Mouse (Mus musculus) heart, embryonic 14.5 days (tissue): ENCODE measurements around the gene Tnp1. TPM values are rescaled to one million over a fixed set of nuclear protein-coding genes. Genes with fewer than 3 reads are reported as not detected.

ENCODE experiments used
- ATAC-seq: fragments of 200-750 bp; cut with Nextera tagmentation; 2 replicates; pipeline ENCODE4 v1.8.0; 2017; ENCODE audit warnings: low read depth, moderate TSS enrichment; ENCODE audit not compliant: insufficient number of reproducible peaks, insufficient read depth, low FRiP score
- H3K27ac ChIP-seq, 2 experiments: fragments of 200-500 bp in 1 of 2; fragments of 300-500 bp in 1 of 2; sonication (generic) in 1 of 2; replicated peaks in 1 of 2; 2 replicates each; pipeline ENCODE4 v1.5.1; 2012 to 2014; ENCODE audit warnings: low read depth in 2 of 2, low read length in 2 of 2, control low read depth in 1 of 2, mild to moderate bottlenecking in 1 of 2, mixed read lengths in 1 of 2; ENCODE audit not compliant: control insufficient read depth in 1 of 2, insufficient read depth in 1 of 2
- H3K27me3 ChIP-seq: fragments of 300-500 bp; sonication (generic); 2 replicates; pipeline ENCODE4 v1.6.1; 2014; ENCODE audit warnings: mild to moderate bottlenecking, low read length, control low read depth; ENCODE audit not compliant: control insufficient read depth, insufficient read depth
- H3K36me3 ChIP-seq: fragments of 300-500 bp; sonication (generic); 2 replicates; pipeline ENCODE4 v1.6.1; 2014; ENCODE audit warnings: mild to moderate bottlenecking, control low read depth, low read length, mixed read lengths; ENCODE audit not compliant: control insufficient read depth, insufficient read depth
- H3K4me1 ChIP-seq, 2 experiments: fragments of 200-500 bp in 1 of 2; fragments of 300-500 bp in 1 of 2; sonication (generic) in 1 of 2; 2 replicates each; pipeline ENCODE4 v1.6.1; 2012 to 2014; ENCODE audit warnings: low read length in 2 of 2, control low read depth in 1 of 2, mixed read lengths in 1 of 2; ENCODE audit not compliant: control insufficient read depth in 2 of 2, insufficient read depth in 2 of 2
- H3K4me2 ChIP-seq: fragments of 300-500 bp; sonication (generic); 2 replicates; pipeline ENCODE4 v1.6.1; 2014; ENCODE audit warnings: mild to moderate bottlenecking, low read length
- H3K4me3 ChIP-seq, 2 experiments: fragments of 200-500 bp in 1 of 2; fragments of 300-500 bp in 1 of 2; sonication (generic) in 1 of 2; 2 replicates each; pipeline ENCODE4 v1.5.1; 2012 to 2014; ENCODE audit warnings: low read length in 2 of 2, mild to moderate bottlenecking in 2 of 2, control low read depth in 1 of 2, low read depth in 1 of 2, moderate library complexity in 1 of 2; ENCODE audit not compliant: control insufficient read depth in 1 of 2, insufficient read depth in 1 of 2
- H3K9ac ChIP-seq: fragments of 300-500 bp; sonication (generic); 2 replicates; pipeline ENCODE4 v1.6.1; 2014; ENCODE audit warnings: mild to moderate bottlenecking, low read length
- H3K9me3 ChIP-seq: fragments of 300-500 bp; sonication (generic); 2 replicates; pipeline ENCODE4 v1.6.1; 2016; ENCODE audit warnings: low read length, control low read depth; ENCODE audit not compliant: control insufficient read depth
- WGBS: fragments of 180-500 bp; shearing (Covaris S2); extraction: QIAGEN DNeasy Blood & Tissue Kit; methylation state at CpG from one replicate; pipeline ENCODE4 v1.1.7; 2014; 5-methylcytosine and 5-hydroxymethylcytosine counted together
- polyA plus RNA-seq: library from polyadenylated mRNA; unstranded; fragments of >200 nt; fragmentation: Nextera tagmentation; extraction: Ambion mirVana; gene quantifications from 2 replicates; pipeline ENCODE4 v1.2.1, GENCODE M21; 2014

Tnp1 gene
- not detected in 2 replicates for polyA plus RNA-seq

- H3K9ac ChIP-seq = no peak within 1 kb of the TSS
- no peaks in the 10 kb centered on the region for H3K27me3 ChIP-seq
- H3K27ac ChIP-seq = no peak within 1 kb of the TSS
- no peaks in the 10 kb centered on the region for H3K4me1 ChIP-seq
- 91% methylated on average over 12 of the region's 12 CpGs for WGBS
- no peaks in the 10 kb centered on the region for H3K36me3 ChIP-seq
- no peak within 1 kb of the TSS for H3K4me3 ChIP-seq
- no peaks in the 10 kb centered on the region for H3K9me3 ChIP-seq
- H3K4me2 ChIP-seq = no peak within 1 kb of the TSS
- ATAC-seq = no peak
Observed at GRCm38 (mm10) chr1:73015731-73016130, at the start of gene Tnp1. Gene Tnp1 (minus strand): TSS chr1:73015909.

- no peaks in the 10 kb centered on the region for H3K4me1 ChIP-seq
- no peak for ATAC-seq
- no peak overlapping the region for H3K4me2 ChIP-seq
- H3K9me3 ChIP-seq = no peaks in the 10 kb centered on the region
- WGBS = 65% methylated on average over 3 of the region's 3 CpGs
- H3K4me3 ChIP-seq = no peak overlapping the region
- H3K36me3 ChIP-seq = no peaks in the 10 kb centered on the region
- H3K9ac ChIP-seq = no peak overlapping the region
- H3K27me3 ChIP-seq = no peaks in the 10 kb centered on the region
- no peak overlapping the region for H3K27ac ChIP-seq
Observed at GRCm38 (mm10) chr1:73064336-73064735, 48.6 kb upstream of the Tnp1 start.

DNA sequence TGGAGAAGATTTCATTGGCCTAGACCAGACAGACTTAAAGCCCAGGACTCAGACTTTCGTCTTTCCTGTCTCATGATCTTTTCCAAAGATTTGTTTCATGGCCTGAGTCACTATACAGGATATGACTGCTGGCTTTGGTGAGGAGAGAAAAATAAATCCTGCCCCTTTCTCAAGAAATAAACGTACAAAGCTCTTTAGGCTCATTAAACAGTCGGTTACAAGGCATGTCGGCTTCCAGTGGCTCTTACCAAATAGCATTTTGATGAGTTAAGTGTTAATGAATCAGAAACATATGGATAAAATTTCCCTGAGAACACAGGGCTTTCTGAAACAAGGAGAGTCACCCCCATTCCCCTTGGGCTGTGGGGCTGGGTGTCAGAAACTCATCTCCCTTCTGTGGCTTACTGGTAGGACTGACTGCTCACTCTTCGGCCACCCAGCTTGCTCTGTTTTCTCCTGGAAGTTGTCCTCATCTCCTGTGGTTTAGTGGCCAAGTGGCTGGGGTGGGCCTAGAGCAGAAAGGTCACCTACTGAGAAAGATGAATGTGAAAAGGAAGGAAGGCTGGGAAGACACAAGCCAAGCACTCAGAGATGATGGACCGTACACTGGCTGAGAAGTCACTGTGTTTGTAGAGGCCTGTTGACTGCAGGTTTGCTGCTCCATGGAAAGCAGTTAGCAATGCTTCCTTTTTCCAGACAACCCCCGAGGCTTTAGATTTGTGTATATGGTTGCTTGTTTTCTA lies 46.0 kb upstream of the Tnp1 start:
- no peak overlapping the region for H3K27ac ChIP-seq
- 70% methylated on average over 7 of the region's 7 CpGs for WGBS

DNA sequence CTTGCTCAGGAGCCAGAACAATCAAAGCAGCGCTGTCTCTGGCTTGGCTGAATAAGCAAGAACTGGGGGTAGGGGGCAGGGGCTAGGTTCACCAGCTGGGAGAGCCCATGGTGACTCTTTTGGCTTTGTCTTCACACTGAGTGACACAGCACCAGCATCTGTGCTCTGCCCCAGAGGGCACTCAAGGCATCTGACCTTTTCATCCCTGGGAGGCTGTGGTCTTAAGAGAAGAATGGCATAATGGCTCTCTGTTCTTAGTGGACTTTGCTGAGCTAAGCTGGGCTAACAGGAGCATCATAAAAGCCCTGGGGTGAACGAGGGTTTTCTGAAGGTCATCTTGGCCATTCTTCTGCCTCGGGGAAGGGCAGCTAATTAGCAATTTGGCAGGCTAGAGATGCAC lies 44.6 kb upstream of the Tnp1 start:
- 65% methylated on average over 3 of the region's 3 CpGs for WGBS
- Histone ChIP-seq H3K9me3 (no peaks in the 10 kb centered on the region), H3K27me3 (no peaks in the 10 kb centered on the region), H3K27ac (no peak overlapping the region), H3K4me1 (no peaks in the 10 kb centered on the region), H3K4me2 (no peak overlapping the region), H3K4me3 (no peak overlapping the region), H3K9ac (no peak overlapping the region), H3K36me3 (no peaks in the 10 kb centered on the region)
- ATAC-seq = no peak

More for the DNA sequence above, 46.0 kb upstream of the Tnp1 start:
- Histone ChIP-seq H3K36me3 (no peaks in the 10 kb centered on the region), H3K4me2 (no peak overlapping the region), H3K27me3 (no peaks in the 10 kb centered on the region), H3K4me3 (no peak overlapping the region), H3K9me3 (no peaks in the 10 kb centered on the region), H3K4me1 (no peaks in the 10 kb centered on the region), H3K9ac (no peak overlapping the region)
- no peak for ATAC-seq

DNA sequence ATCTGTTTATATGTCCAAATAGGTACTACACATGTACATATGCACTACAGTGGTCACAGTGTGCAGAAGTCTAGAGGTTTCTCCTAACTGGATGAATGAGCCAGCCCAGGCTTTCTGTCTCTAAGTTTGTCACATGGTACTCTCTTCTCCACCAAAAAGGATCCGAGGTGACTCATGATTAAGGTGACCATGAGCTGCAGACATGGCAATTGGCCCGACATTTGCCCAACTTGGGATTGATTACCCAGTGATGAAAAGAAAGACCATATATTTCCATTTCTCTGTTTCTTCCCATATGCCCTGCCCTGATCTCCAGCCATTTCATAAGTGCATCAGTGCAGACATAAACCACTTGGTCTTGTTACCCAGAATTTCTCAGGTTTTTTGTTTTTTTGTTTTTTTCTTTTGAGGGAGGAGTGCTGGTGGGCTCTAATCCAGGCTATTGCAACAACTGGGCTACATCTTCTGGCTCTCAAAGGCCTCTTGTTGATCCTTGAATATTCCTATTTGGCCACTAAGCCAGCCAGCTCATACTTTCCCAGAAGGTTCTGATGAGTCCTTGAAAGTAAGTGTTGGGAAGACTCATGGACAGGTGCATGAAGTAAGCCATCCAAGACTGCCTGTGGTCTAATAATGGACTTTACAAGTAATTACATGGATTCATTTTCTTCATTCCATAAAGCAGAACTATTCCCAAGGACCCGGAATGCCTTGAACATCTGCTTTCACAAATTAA lies 40.7 kb upstream of the Tnp1 start:
- no peaks in the 10 kb centered on the region for H3K36me3 ChIP-seq
- no peaks in the 10 kb centered on the region for H3K27me3 ChIP-seq
- no peak overlapping the region for H3K27ac ChIP-seq
- WGBS = 91% methylated on average over 3 of the region's 3 CpGs
- ATAC-seq = no peak
- H3K9me3 ChIP-seq = no peaks in the 10 kb centered on the region
- no peak overlapping the region for H3K4me3 ChIP-seq
- no peaks in the 10 kb centered on the region; a peak in 1 of 4 replicates for H3K4me1 ChIP-seq
- no peak overlapping the region for H3K9ac ChIP-seq
- H3K4me2 ChIP-seq = no peak overlapping the region

DNA sequence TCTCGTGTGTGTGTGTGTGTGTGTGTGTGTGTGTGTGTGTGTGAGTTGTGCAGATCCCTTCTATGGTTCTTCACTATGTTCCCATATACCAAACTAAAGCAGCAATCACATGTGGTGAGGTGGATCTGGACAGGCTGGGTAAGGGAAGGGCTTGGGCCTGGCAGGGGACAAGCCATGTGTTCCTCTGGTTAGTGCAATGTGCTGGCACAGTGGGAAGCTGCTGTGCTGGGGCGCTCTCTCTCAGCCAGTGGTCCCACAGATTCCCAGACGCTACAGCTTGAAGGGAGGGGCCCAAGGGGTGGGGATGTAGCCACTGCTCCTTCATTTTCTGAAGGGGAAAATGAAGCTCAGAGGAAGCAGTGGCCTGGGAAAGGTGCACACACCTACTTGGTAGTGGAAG lies 40.1 kb upstream of the Tnp1 start:
- H3K27ac ChIP-seq = no peak overlapping the region
- H3K27me3 ChIP-seq = no peaks in the 10 kb centered on the region
- no peaks in the 10 kb centered on the region for H3K36me3 ChIP-seq
- no peak overlapping the region for H3K9ac ChIP-seq
- ATAC-seq = no peak
- H3K4me3 ChIP-seq = no peak overlapping the region
- 46% methylated on average over 3 of the region's 3 CpGs for WGBS
- no peak overlapping the region for H3K4me2 ChIP-seq
- no peaks in the 10 kb centered on the region for H3K9me3 ChIP-seq
- no peaks in the 10 kb centered on the region; a peak in 1 of 4 replicates for H3K4me1 ChIP-seq

GRCm38 (mm10) chr1:73055206-73055605 lies 39.5 kb upstream of the Tnp1 start:
- Histone ChIP-seq H3K4me2 (no peak overlapping the region), H3K9me3 (no peaks in the 10 kb centered on the region), H3K36me3 (no peaks in the 10 kb centered on the region), H3K27ac (no peak overlapping the region), H3K9ac (no peak overlapping the region), H3K4me1 (no peaks in the 10 kb centered on the region; a peak in 1 of 4 replicates), H3K4me3 (no peak overlapping the region), H3K27me3 (no peaks in the 10 kb centered on the region)
- 67% methylated on average over 6 of the region's 6 CpGs for WGBS
- no peak for ATAC-seq
